Comparison of ENCODE assay signal across 31 mouse cellular contexts in the genomic region with DNA sequence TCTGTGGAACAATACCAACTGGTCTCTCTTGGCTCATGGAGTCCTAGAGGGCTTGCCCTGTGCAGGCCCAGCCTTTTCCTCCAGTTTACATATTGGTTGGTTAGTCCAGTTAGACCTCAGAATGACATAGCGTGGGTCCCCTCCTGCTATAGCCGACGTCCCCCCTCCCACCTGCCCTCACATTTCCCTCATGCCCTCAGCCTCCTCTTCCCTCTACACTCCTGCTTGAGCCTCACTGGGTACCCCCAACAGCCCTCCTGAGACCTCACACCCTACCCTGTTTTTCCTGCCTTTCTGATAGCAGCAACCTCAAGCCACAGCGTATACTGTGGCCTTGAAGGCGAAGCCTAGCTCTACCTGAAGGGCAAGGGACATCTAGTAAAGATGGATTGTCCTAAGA. TPM values are rescaled to one million over a fixed set of nuclear protein-coding genes. Genes with fewer than 3 reads are reported as not detected.
"Had no signal": no experiment of that assay in that cellular context is flagged by ENCODE, and none has a peak within 500 bp of the region (broad histone marks: within the 10 kb centered on the region; RNA-seq: fewer than 3 reads in every experiment).

No protein-coding gene starts in this region.

- H3K27ac ChIP-seq: left cerebral cortex, adult 2 months; limb, embryonic 10.5 days; limb, embryonic 12.5 days; limb, embryonic 13.5 days; limb, embryonic 15.5 days; liver, embryonic 12.5 days; liver, embryonic 13.5 days; liver, embryonic 14.5 days; liver, embryonic 15.5 days; macrophage; midbrain, embryonic 10.5 days; midbrain, embryonic 12.5 days; midbrain, embryonic 13.5 days; midbrain, embryonic 15.5 days; neural tube, embryonic 12.5 days; neural tube, embryonic 13.5 days had no signal

- H3K27me3 ChIP-seq: limb, embryonic 12.5 days; limb, embryonic 13.5 days; limb, embryonic 15.5 days; liver, embryonic 12.5 days; liver, embryonic 13.5 days; liver, embryonic 15.5 days; lung, embryonic 15.5 days; midbrain, embryonic 12.5 days; midbrain, embryonic 13.5 days; midbrain, embryonic 15.5 days; neural tube, embryonic 12.5 days; neural tube, embryonic 13.5 days had no signal

- H3K9ac ChIP-seq: limb, embryonic 12.5 days; limb, embryonic 13.5 days; limb, embryonic 15.5 days; liver, embryonic 12.5 days; liver, embryonic 13.5 days; liver, embryonic 14.5 days; liver, embryonic 15.5 days; liver, postnatal 0 days; lung, embryonic 14.5 days; lung, embryonic 15.5 days; midbrain, embryonic 12.5 days; midbrain, embryonic 13.5 days; midbrain, embryonic 15.5 days; neural tube, embryonic 12.5 days; neural tube, embryonic 13.5 days had no signal

- H3K9me3 ChIP-seq: limb, embryonic 10.5 days; limb, embryonic 12.5 days; limb, embryonic 13.5 days; limb, embryonic 15.5 days; liver, embryonic 12.5 days; liver, embryonic 13.5 days; liver, embryonic 15.5 days; lung, embryonic 15.5 days; midbrain, embryonic 10.5 days; midbrain, embryonic 12.5 days; midbrain, embryonic 13.5 days; midbrain, embryonic 15.5 days; neural tube, embryonic 12.5 days; neural tube, embryonic 13.5 days had no signal

- H3K4me2 ChIP-seq: limb, embryonic 12.5 days; limb, embryonic 13.5 days; limb, embryonic 15.5 days; liver, embryonic 11.5 days; liver, embryonic 12.5 days; liver, embryonic 13.5 days; liver, embryonic 15.5 days; lung, embryonic 14.5 days; lung, embryonic 15.5 days; midbrain, embryonic 12.5 days; midbrain, embryonic 13.5 days; midbrain, embryonic 15.5 days; neural tube, embryonic 12.5 days; neural tube, embryonic 13.5 days had no signal

- DNase-seq: left cerebral cortex, postnatal 4 days; liver; liver, embryonic 13.5 days; liver, postnatal 0 days; lung, adult 18-20 months; lung, adult 2 months; lung, embryonic 14.5 days; lung, postnatal 10 days; lung, postnatal 14 days; lung, postnatal 36 days; midbrain, embryonic 14.5 days had no signal

- H3K4me3 ChIP-seq: left cerebral cortex, adult 2 months; limb, embryonic 10.5 days; limb, embryonic 12.5 days; limb, embryonic 13.5 days; limb, embryonic 15.5 days; liver, embryonic 12.5 days; liver, embryonic 13.5 days; liver, embryonic 15.5 days; lung, embryonic 15.5 days; midbrain, embryonic 10.5 days; midbrain, embryonic 12.5 days; midbrain, embryonic 13.5 days; midbrain, embryonic 15.5 days; neural tube, embryonic 12.5 days; neural tube, embryonic 13.5 days had no signal

- ATAC-seq: liver, embryonic 12.5 days; liver, postnatal 0 days; lung, postnatal 0 days; midbrain, embryonic 13.5 days; midbrain, embryonic 15.5 days; midbrain, embryonic 16.5 days had no signal

RNA-seq across cellular contexts. Expression of a gene that starts 21.5 kb away (rescaled TPM):
- total RNA-seq: monocyte, adult 5-6 weeks had no signal
